Mouse (Mus musculus): ENCODE results near the gene Nlrp9c.
"Not testable (repeated sequence)": the region's sequence is repeated elsewhere in the genome, so short reads cannot be mapped to it uniquely, and the experiment has no call there.

GRCm38 (mm10) chr7:26403600-26403999 lies at the start of gene Nlrp9c:
- not testable (repeated sequence) for TF ChIP-seq GATA1, TAL1 (IDR thresholded peaks at IDR 0.05; ENCODE audit: low read length)

Data from erythroblast, embryonic 14.5 days (primary cell).